ENCODE assay signal across 24 mouse cellular contexts in genomic region chr6:53733546-53733945, GRCm38 (mm10).
DNase-seq lines count a peak whose midpoint lies in the region; ATAC-seq lines count a peak whose summit lies in the region.
"Had no signal": no experiment of that assay in that cellular context is flagged by ENCODE, and none has a peak within 500 bp of the region (broad histone marks: within the 10 kb centered on the region; RNA-seq: fewer than 3 reads in every experiment).

No protein-coding gene starts in this region.

- DNase-seq in kidney, adult 18-20 months: no peak
- DNase-seq in midbrain, embryonic 11.5 days (ENCODE audit: low spot score, missing footprints): peak; percentile 69
- DNase-seq in testis, postnatal 10 days (ENCODE audit: low spot score): peak; percentile 58
- DNase-seq in testis, postnatal 14 days (ENCODE audit: low spot score): peak; percentile 17
- DNase-seq in Muller cell, postnatal 12 days (ENCODE audit: inconsistent ontology term): no peak
- DNase-seq in adrenal gland, adult 18-20 months (ENCODE audit: low spot score in 2 of 2): no peak
- DNase-seq: adrenal gland, adult 2 months; adrenal gland, adult 8-10 months; adrenal gland, postnatal 10 days; adrenal gland, postnatal 14 days; adrenal gland, postnatal 25 days; adrenal gland, postnatal 36 days; B cell, adult 2 months; cerebellum, adult 11 months; cerebellum, adult 11-12 months; cerebellum, adult 18-20 months; cerebellum, adult 2 months had no signal

- peaks cover 31% of the 10 kb centered on the region for H3K4me1 ChIP-seq in kidney, embryonic 15.5 days
- H3K4me1 ChIP-seq in midbrain, embryonic 11.5 days (ENCODE audit: control insufficient read depth, insufficient read depth, low read length): no peaks in the 10 kb centered on the region
- H3K4me1 ChIP-seq in midbrain, embryonic 15.5 days: no peaks in the 10 kb centered on the region

- no peaks in the 10 kb centered on the region for H3K9me3 ChIP-seq in kidney, embryonic 15.5 days (replicated peaks)
- no peaks in the 10 kb centered on the region for H3K9me3 ChIP-seq in midbrain, embryonic 11.5 days (ENCODE audit: control insufficient read depth, low read length)
- H3K9me3 ChIP-seq in midbrain, embryonic 15.5 days: no peaks in the 10 kb centered on the region

- no peak overlapping the region for H3K4me2 ChIP-seq in kidney, embryonic 15.5 days
- H3K4me2 ChIP-seq in midbrain, embryonic 11.5 days: no peak overlapping the region
- no peak overlapping the region for H3K4me2 ChIP-seq in midbrain, embryonic 15.5 days

- 94% methylated on average over 1 of the region's 1 CpGs for WGBS in kidney, embryonic 15.5 days
- 89% methylated on average over 1 of the region's 1 CpGs for WGBS in midbrain, embryonic 11.5 days
- 91% methylated on average over 1 of the region's 1 CpGs for WGBS in midbrain, embryonic 15.5 days

- 0 out of 2 replicates have a peak overlapping the region, but pooled peaks have one; percentile 45 for H3K27ac ChIP-seq in kidney, embryonic 15.5 days
- no peak overlapping the region for H3K27ac ChIP-seq in midbrain, embryonic 11.5 days (ENCODE audit: low read depth, low read length)
- H3K27ac ChIP-seq in midbrain, embryonic 15.5 days: no peak overlapping the region

- H3K9ac ChIP-seq in kidney, embryonic 15.5 days: no peak overlapping the region
- H3K9ac ChIP-seq in midbrain, embryonic 11.5 days (ENCODE audit: low read length): no peak overlapping the region
- no peak overlapping the region for H3K9ac ChIP-seq in midbrain, embryonic 15.5 days

- H3K4me3 ChIP-seq in kidney, embryonic 15.5 days (replicated peaks): no peak overlapping the region
- H3K4me3 ChIP-seq in midbrain, embryonic 11.5 days (ENCODE audit: low read depth, low read length): no peak overlapping the region
- H3K4me3 ChIP-seq in midbrain, embryonic 15.5 days: no peak overlapping the region

- no peak for ATAC-seq in kidney, embryonic 15.5 days (replicated peaks; ENCODE audit: low FRiP score)
- ATAC-seq in midbrain, embryonic 11.5 days (ENCODE audit: low FRiP score): no peak
- no peak for ATAC-seq in midbrain, embryonic 15.5 days (replicated peaks)
- ATAC-seq: activated CD4-positive, CD25-positive, alpha-beta regulatory T cell, adult 4 months; CD4-positive, CD25-positive, alpha-beta regulatory T cell, adult 4 months had no signal

- no peaks in the 10 kb centered on the region for H3K27me3 ChIP-seq in kidney, embryonic 15.5 days
- H3K27me3 ChIP-seq in midbrain, embryonic 11.5 days (ENCODE audit: control insufficient read depth, insufficient read depth, low read length): no peaks in the 10 kb centered on the region
- H3K27me3 ChIP-seq in midbrain, embryonic 15.5 days (replicated peaks): no peaks in the 10 kb centered on the region
- H3K27me3 ChIP-seq: CH12.LX, Patski had no signal

- H3K36me3 ChIP-seq in kidney, embryonic 15.5 days: no peaks in the 10 kb centered on the region
- no peaks in the 10 kb centered on the region for H3K36me3 ChIP-seq in midbrain, embryonic 11.5 days (ENCODE audit: control insufficient read depth, insufficient read depth, low read length)
- H3K36me3 ChIP-seq in midbrain, embryonic 15.5 days (replicated peaks): no peaks in the 10 kb centered on the region
- H3K36me3 ChIP-seq: G1E had no signal

Comparison
In these comparisons a context has a peak if more than half of its experiments do, and no peak if none do; other contexts are left out.
1. DNase-seq: peak in midbrain, embryonic 11.5 days (single experiment), testis, postnatal 10 days (single experiment) and testis, postnatal 14 days (single experiment); none in kidney, adult 18-20 months (single experiment), Muller cell, postnatal 12 days (single experiment) and adrenal gland, adult 18-20 months (0 of 2).